Mouse (Mus musculus) erythroblast, embryonic 14.5 days (primary cell): ENCODE results near the gene Epn2. TPM values are rescaled to one million over a fixed set of nuclear protein-coding genes. Genes with fewer than 3 reads are reported as not detected.

ENCODE experiments used
- H3K27me3 ChIP-seq: 2 replicates; pipeline ENCODE4 v1.6.1; 2012; ENCODE audit warnings: inconsistent platforms; ENCODE audit not compliant: control insufficient read depth
- H3K36me3 ChIP-seq: 2 replicates; pipeline ENCODE4 v1.6.1; 2012; ENCODE audit warnings: mild to moderate bottlenecking, inconsistent platforms; ENCODE audit not compliant: control insufficient read depth
- H3K4me1 ChIP-seq: 2 replicates; pipeline ENCODE4 v1.6.1; 2012; ENCODE audit warnings: inconsistent platforms; ENCODE audit not compliant: control insufficient read depth
- H3K4me3 ChIP-seq: replicated peaks from 2 replicates; pipeline ENCODE3; 2012; ENCODE audit warnings: moderate library complexity, mild to moderate bottlenecking, inconsistent platforms
- H3K9me3 ChIP-seq: 2 replicates; pipeline ENCODE4 v1.6.1; 2012; ENCODE audit warnings: low read length, inconsistent platforms, mixed read lengths; ENCODE audit not compliant: control insufficient read depth
- GATA1 ChIP-seq: IDR thresholded peaks from 2 replicates; pipeline ENCODE4 v1.6.1; 2012; ENCODE audit warnings: low read length, inconsistent platforms, mixed read lengths
- TAL1 ChIP-seq: IDR thresholded peaks from 3 replicates; pipeline ENCODE4 v1.6.1; 2012; ENCODE audit warnings: low read length, inconsistent platforms, mixed read lengths
- polyA plus RNA-seq: library from polyadenylated mRNA; stranded (reverse); fragments of >175 nt; gene quantifications from 2 replicates; pipeline ENCODE4 v1.2.3, GENCODE M21; 2012

The Epn2 gene
- polyA plus RNA-seq, 1 experiment = not detected

- peaks cover 24% of the 10 kb centered on the region for H3K4me1 ChIP-seq
- H3K27me3 ChIP-seq = no peaks in the 10 kb centered on the region
These were observed 88.5 kb downstream of the Epn2 start for GRCm38 (mm10) chr11:61490944-61491520.

GRCm38 (mm10) chr11:61489874-61490273, 89.6 kb downstream of the Epn2 start:
- Histone ChIP-seq H3K36me3 (peaks cover 46% of the 10 kb centered on the region), H3K4me1 (peaks cover 21% of the 10 kb centered on the region), H3K4me3 (no peak overlapping the region), H3K9me3 (no peaks in the 10 kb centered on the region), H3K27me3 (no peaks in the 10 kb centered on the region)
- TF ChIP-seq GATA1 = no peak
- TF ChIP-seq TAL1 = no peak

More at GRCm38 (mm10) chr11:61490944-61491520, 88.5 kb downstream of the Epn2 start:
- no peaks in the 10 kb centered on the region for H3K9me3 ChIP-seq
- H3K4me3 ChIP-seq = no peak overlapping the region
- TF ChIP-seq GATA1 (no peak), TAL1 (no peak)
- peaks cover 46% of the 10 kb centered on the region for H3K36me3 ChIP-seq

- peaks cover 46% of the 10 kb centered on the region for H3K36me3 ChIP-seq
- no peaks in the 10 kb centered on the region for H3K9me3 ChIP-seq
- TF ChIP-seq TAL1 (no peak), GATA1 (no peak)
- H3K4me3 ChIP-seq = no peak overlapping the region
- no peaks in the 10 kb centered on the region for H3K27me3 ChIP-seq
- H3K4me1 ChIP-seq = peaks cover 15% of the 10 kb centered on the region
These were observed 90.4 kb downstream of the Epn2 start for GRCm38 (mm10) chr11:61489085-61489484.

- H3K27me3 ChIP-seq = no peaks in the 10 kb centered on the region
- H3K9me3 ChIP-seq = no peaks in the 10 kb centered on the region
- no peak for TF ChIP-seq TAL1
- TF ChIP-seq GATA1 = no peak
- no peak overlapping the region for H3K4me3 ChIP-seq
- peaks cover 7% of the 10 kb centered on the region for H3K4me1 ChIP-seq
- peaks cover 46% of the 10 kb centered on the region for H3K36me3 ChIP-seq
These were observed 91.6 kb downstream of the Epn2 start for GRCm38 (mm10) chr11:61487936-61488335.

GRCm38 (mm10) chr11:61487401-61487800, 92.1 kb downstream of the Epn2 start:
- H3K4me3 ChIP-seq = no peak overlapping the region
- H3K36me3 ChIP-seq = peaks cover 42% of the 10 kb centered on the region
- TF ChIP-seq GATA1 = no peak
- no peak for TF ChIP-seq TAL1
- H3K9me3 ChIP-seq = no peaks in the 10 kb centered on the region
- H3K27me3 ChIP-seq = no peaks in the 10 kb centered on the region
- H3K4me1 ChIP-seq = peaks cover 1% of the 10 kb centered on the region

- Histone ChIP-seq H3K36me3 (peaks cover 37% of the 10 kb centered on the region), H3K27me3 (no peaks in the 10 kb centered on the region), H3K4me3 (no peak overlapping the region), H3K9me3 (no peaks in the 10 kb centered on the region), H3K4me1 (no peaks in the 10 kb centered on the region; the same call in 1 of the 2 replicates)
- TF ChIP-seq TAL1 (no peak), GATA1 (no peak)
These were observed 92.8 kb downstream of the Epn2 start for GRCm38 (mm10) chr11:61486458-61487219.

- H3K36me3 ChIP-seq = peaks cover 28% of the 10 kb centered on the region
- H3K4me1 ChIP-seq = no peaks in the 10 kb centered on the region; the same call in 1 of the 2 replicates
- no peaks in the 10 kb centered on the region for H3K9me3 ChIP-seq
- H3K27me3 ChIP-seq = no peaks in the 10 kb centered on the region
- TF ChIP-seq GATA1 (no peak), TAL1 (no peak)
- H3K4me3 ChIP-seq = no peak overlapping the region
These were observed 93.7 kb downstream of the Epn2 start for GRCm38 (mm10) chr11:61485541-61486457.

- H3K4me1 ChIP-seq = no peaks in the 10 kb centered on the region
- no peaks in the 10 kb centered on the region for H3K27me3 ChIP-seq
- no peak for TF ChIP-seq GATA1
- no peak for TF ChIP-seq TAL1
- no peak within 1 kb of the TSS for H3K4me3 ChIP-seq
- no peaks in the 10 kb centered on the region for H3K9me3 ChIP-seq
- H3K36me3 ChIP-seq = peaks cover 19% of the 10 kb centered on the region
These were observed 94.6 kb downstream of the Epn2 start, which contains the start of gene Mfap4 for GRCm38 (mm10) chr11:61484613-61485540. TSS of gene Mfap4 (plus strand) at chr11:61485431.
